Mouse (Mus musculus): ENCODE data around the gene D430042O09Rik.

DNA sequence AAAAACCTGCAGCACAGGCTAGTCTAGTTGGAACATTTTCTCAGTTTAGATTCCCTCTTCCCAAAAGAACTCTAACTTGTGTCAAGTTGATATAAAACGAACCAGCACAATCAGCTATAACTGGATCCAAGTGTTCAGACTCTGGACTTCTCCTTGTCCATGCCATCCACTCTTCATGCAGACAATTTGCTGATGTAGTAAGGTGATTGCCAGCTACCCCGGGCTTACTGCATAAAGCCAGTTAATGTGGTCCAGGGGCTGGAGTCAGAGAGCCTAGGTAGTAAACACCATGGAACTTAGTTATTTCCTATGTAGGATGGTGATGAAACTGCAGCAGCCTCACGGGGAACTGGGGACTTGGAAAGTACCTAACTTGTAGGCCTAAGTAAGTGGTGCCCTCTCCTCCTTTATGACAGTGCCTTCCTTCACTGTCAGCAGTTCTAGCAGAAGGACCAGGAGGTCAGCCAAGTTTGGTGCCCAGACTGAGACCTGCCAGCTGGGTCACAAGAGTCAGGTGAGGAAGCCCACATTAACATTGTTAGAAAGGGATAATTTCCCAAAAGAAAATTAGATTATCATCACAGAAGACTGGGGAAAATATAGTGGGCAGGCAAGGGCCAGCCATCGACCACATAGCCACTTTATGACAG is 28.8 kb downstream of the D430042O09Rik start:
- TF ChIP-seq POLR2A (IDR thresholded peaks at IDR 0.05; ENCODE audit: extremely low read depth, insufficient read depth, low read length) (no peak), CTCF (IDR thresholded peaks at IDR 0.05; ENCODE audit: extremely low read depth, insufficient read depth, low read length) (no peak)

Measured in cortical plate, adult 2 months (tissue).